Mouse (Mus musculus): ENCODE results near the gene Proser1. TPM values are rescaled to one million over a fixed set of nuclear protein-coding genes. Genes with fewer than 3 reads are reported as not detected.

Proser1 gene
- total RNA-seq (2012; rRNA removed) (3.3 and 3.9 TPM in 2 replicates), total RNA-seq (2014; rRNA removed) (2.2 and 2.9 TPM in 2 replicates), polyA plus RNA-seq (2012; ENCODE audit: insufficient read length, low read depth) (16.2 and 22.2 TPM in 2 replicates)

- in situ Hi-C loops (cut with MboI; ENCODE audit: low pct_ligation_motif_present, low pct_unique_long_range_greater_than_20kb, low sequenced_read_pairs) (loop anchor here (25.0 kb wide), 1 partner anchor 1201 kb away; the partner anchor contains the start of gene Foxo1), dilution Hi-C loops (cut with MboI; ENCODE audit: extremely low pct_ligation_motif_present, extremely low pct_unique_long_range_greater_than_20kb, low sequenced_read_pairs) (no loop called here)
- Histone ChIP-seq H3K9me3 (replicated peaks; ENCODE audit: low read length) (no peaks in the 10 kb centered on the region), H3K9ac (ENCODE audit: insufficient read depth, low read depth) (peak within 1 kb of the TSS; percentile 91), H3K79me2 (replicated peaks; ENCODE audit: control insufficient read depth, extremely low read depth, insufficient read depth, poor library complexity, severe bottlenecking) (peaks cover 44% of the 10 kb centered on the region), H3K27ac (ENCODE audit: insufficient read depth, low read depth) (peak within 1 kb of the TSS; percentile 70), H3K4me3 (replicated peaks in 1 of 3; ENCODE audit: low read depth in 2 of 3, low read length in 2 of 3, poor library complexity in 1 of 3) (peak within 1 kb of the TSS; percentile 73 to 88 (median 76)), H3K36me3 (replicated peaks in 1 of 2; ENCODE audit: control insufficient read depth in 1 of 2, insufficient read depth in 1 of 2, low read length in 1 of 2) (peaks cover 19 to 33% of the 10 kb centered on the region in 2 experiments), H3K27me3 (replicated peaks) (no peaks in the 10 kb centered on the region), H3K4me1 (ENCODE audit: control insufficient read depth in 1 of 2, insufficient read depth in 2 of 2) (peaks cover 0 to 46% of the 10 kb centered on the region in 2 experiments; a peak in 2 of 4 replicates), H3K4me2 (ENCODE audit: insufficient read depth, low read depth, poor library complexity, severe bottlenecking) (peak within 1 kb of the TSS; percentile 93)
- peak; percentile 88 for TF ChIP-seq HCFC1 (IDR thresholded peaks at IDR 0.05; ENCODE audit: low read depth, low read length)
- TF ChIP-seq KAT2A (IDR thresholded peaks at IDR 0.05; ENCODE audit: insufficient replicate concordance, low read length): peak; percentile 70; the same call in 1 of the 2 replicates
- TF ChIP-seq CHD2 (IDR thresholded peaks at IDR 0.05; ENCODE audit: low read length): no peak; the same call in 1 of the 2 replicates
- no peak for TF ChIP-seq JUND (conservative IDR thresholded peaks at IDR 0.05; ENCODE audit: low read depth, low read length)
- TF ChIP-seq ZMIZ1 (IDR thresholded peaks at IDR 0.05; ENCODE audit: low read depth, low read length): 0 out of 2 replicates have a peak, but pooled peaks have one; percentile 15
- TF ChIP-seq CTCF (conservative IDR thresholded peaks at IDR 0.05 in 1 of 2, IDR thresholded peaks at IDR 0.05 in 1 of 2; ENCODE audit: low read depth in 2 of 2, low read length in 2 of 2): no peak; a peak in 1 of 4 replicates
- TF ChIP-seq NELFE (IDR thresholded peaks at IDR 0.05; ENCODE audit: low read depth, low read length): peak; percentile 59
- no peak for TF ChIP-seq RAD21 (IDR thresholded peaks at IDR 0.05; ENCODE audit: low read depth, low read length)
- TF ChIP-seq TBP (conservative IDR thresholded peaks at IDR 0.05; ENCODE audit: low read depth, low read length): peak; percentile 62; the same call in 1 of the 2 replicates
- no peak for TF ChIP-seq USF2 (conservative IDR thresholded peaks at IDR 0.05; ENCODE audit: low read depth, low read length)
- no peak for TF ChIP-seq MAFK (IDR thresholded peaks at IDR 0.05; ENCODE audit: insufficient replicate concordance, low read length)
- TF ChIP-seq IRF4 (IDR thresholded peaks at IDR 0.05; ENCODE audit: low read depth, low read length): 0 out of 2 replicates have a peak, but pooled peaks have one; percentile 22
- no peak for TF ChIP-seq EP300 (IDR thresholded peaks at IDR 0.05; ENCODE audit: low read length)
- no peak for TF ChIP-seq JUN (IDR thresholded peaks at IDR 0.05; ENCODE audit: insufficient read depth, low read depth, low read length)
- peak; percentile 43; the same call in 1 of the 2 replicates for TF ChIP-seq TCF12 (IDR thresholded peaks at IDR 0.05; ENCODE audit: low read depth, low read length)
- peak; percentile 72 for TF ChIP-seq POLR2A (IDR thresholded peaks at IDR 0.05; ENCODE audit: low read depth, low read length)
- TF ChIP-seq E2F4 (IDR thresholded peaks at IDR 0.05; ENCODE audit: insufficient replicate concordance, low read depth, low read length): no peak
- peak; percentile 80; the same call in 1 of the 2 replicates for TF ChIP-seq MXI1 (IDR thresholded peaks at IDR 0.05; ENCODE audit: low read depth, low read length)
- TF ChIP-seq ZC3H11A (IDR thresholded peaks at IDR 0.05; ENCODE audit: low read depth, low read length): no peak
- peak; percentile 97 for TF ChIP-seq ZKSCAN1 (IDR thresholded peaks at IDR 0.05; ENCODE audit: borderline replicate concordance, low read depth, low read length)
- TF ChIP-seq SIN3A (IDR thresholded peaks at IDR 0.05; ENCODE audit: low read length): peak; percentile 97
- peak; percentile 59; the same call in 1 of the 2 replicates for TF ChIP-seq BHLHE40 (IDR thresholded peaks at IDR 0.05; ENCODE audit: low read depth, low read length)
- 0 out of 2 replicates have a peak, but pooled peaks have one; percentile 67 for TF ChIP-seq MEF2A (IDR thresholded peaks at IDR 0.05; ENCODE audit: borderline replicate concordance, low read depth, low read length)
- peak; percentile 76 for TF ChIP-seq MAZ (IDR thresholded peaks at IDR 0.05; ENCODE audit: low read depth, low read length)
- peak; percentile 81 for TF ChIP-seq ELF1 (IDR thresholded peaks at IDR 0.05; ENCODE audit: low read depth, low read length)
- TF ChIP-seq ZNF384 (IDR thresholded peaks at IDR 0.05; ENCODE audit: low read depth, low read length): no peak
- TF ChIP-seq ETS1 (conservative IDR thresholded peaks at IDR 0.05; ENCODE audit: low read depth, low read length): no peak; the same call in 1 of the 2 replicates
- 0 out of 2 replicates have a peak, but pooled peaks have one; percentile 3 for TF ChIP-seq MYC (IDR thresholded peaks at IDR 0.05; ENCODE audit: low read depth, low read length)
- TF ChIP-seq MAX (IDR thresholded peaks at IDR 0.05; ENCODE audit: low read length): peak; percentile 100
- TF ChIP-seq POLR2AphosphoS2 (IDR thresholded peaks at IDR 0.05; ENCODE audit: low read depth, low read length): peak; percentile 37; the same call in 1 of the 2 replicates
- no peak for TF ChIP-seq CHD1 (IDR thresholded peaks at IDR 0.05; ENCODE audit: low read depth, low read length)
- 0 out of 2 replicates have a peak, but pooled peaks have one; percentile 51 for TF ChIP-seq RCOR1 (conservative IDR thresholded peaks at IDR 0.05; ENCODE audit: low read depth, low read length)
- no peak for TF ChIP-seq PAX5 (IDR thresholded peaks at IDR 0.05; ENCODE audit: low read length)
- DNase-seq (ENCODE audit: extremely low read depth): peak; percentile 85
These were observed at the start of gene Proser1, which contains the start of gene Nhlrc3 for GRCm38 (mm10) chr3:53463046-53463764. Gene Proser1, plus strand, starts transcription at chr3:53463666. Gene Nhlrc3, minus strand, starts transcription at chr3:53463332.
